Mouse (Mus musculus) embryo, embryonic 10.5 days (tissue): Measurements from ENCODE around the gene Map3k6.
A peak's percentile ranks its signal among the peaks of the same experiment; 100 is the strongest.

Experiments used
- DNase-seq: peaks from one replicate; pipeline ENCODE4 v3.0.0-alpha.2; 2015; ENCODE audit warnings: low spot score

Gene Map3k6

DNA sequence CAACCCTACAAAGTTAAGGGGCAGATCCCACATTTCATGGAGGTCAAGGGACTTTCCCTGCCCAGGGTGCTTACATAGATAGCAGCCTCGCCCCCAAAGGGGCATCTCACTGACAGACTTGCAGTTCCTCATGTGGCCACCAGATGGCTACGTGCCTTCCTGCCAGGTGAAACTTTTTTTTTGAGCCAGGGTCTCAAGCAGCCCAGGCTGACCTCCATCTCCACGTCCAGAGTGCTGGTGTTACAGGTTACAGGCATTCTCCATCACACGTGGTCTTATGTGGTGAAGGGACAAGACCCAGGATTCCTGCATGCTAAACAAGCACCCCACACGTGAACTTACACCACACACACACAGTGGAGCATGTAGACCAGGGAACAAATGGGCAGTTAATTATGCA lies 23.0 kb upstream of the Map3k6 start:
- DNase-seq, result peak; percentile 87

DNA sequence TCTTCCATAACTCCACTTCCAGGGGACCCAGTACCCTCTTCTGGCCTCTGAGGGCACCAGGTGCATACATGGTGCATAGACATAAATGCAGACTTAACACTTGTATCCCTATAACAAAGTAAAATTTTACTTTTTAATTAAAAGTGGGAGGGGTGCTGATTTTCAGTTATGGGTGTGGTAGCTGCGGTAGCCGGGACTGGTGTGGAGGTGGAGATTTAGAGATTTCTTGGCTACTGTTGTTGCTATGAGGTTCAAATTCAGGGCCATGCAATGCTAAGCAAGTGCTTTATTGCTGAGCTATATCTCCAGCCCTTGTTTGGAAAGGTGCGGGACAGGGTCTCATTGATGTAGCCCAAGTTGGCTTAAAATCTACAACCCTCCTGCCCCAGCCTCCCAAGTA lies 21.9 kb upstream of the Map3k6 start:
- DNase-seq, result no peak

DNA sequence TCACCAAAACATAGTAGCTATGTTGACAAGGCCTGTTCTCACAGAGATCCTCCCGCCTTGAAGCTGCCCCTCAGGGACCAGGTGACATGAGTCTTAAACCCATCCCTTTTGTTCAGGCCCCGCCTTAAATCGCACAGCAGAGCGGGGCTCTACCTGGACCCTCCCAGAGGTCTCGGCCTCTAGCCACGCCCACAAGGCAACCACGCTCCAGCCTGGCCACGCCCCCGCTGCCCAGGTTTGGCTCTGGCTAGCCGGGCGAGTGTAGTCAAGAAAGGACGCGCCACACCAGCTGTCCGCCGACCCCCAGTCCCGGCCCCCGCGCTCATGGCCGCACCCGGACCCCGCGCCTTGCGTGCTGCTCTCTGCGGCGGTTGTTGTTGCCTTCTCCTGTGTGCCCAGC lies 20.0 kb upstream of the Map3k6 start:
- peak; percentile 66 for DNase-seq

DNA sequence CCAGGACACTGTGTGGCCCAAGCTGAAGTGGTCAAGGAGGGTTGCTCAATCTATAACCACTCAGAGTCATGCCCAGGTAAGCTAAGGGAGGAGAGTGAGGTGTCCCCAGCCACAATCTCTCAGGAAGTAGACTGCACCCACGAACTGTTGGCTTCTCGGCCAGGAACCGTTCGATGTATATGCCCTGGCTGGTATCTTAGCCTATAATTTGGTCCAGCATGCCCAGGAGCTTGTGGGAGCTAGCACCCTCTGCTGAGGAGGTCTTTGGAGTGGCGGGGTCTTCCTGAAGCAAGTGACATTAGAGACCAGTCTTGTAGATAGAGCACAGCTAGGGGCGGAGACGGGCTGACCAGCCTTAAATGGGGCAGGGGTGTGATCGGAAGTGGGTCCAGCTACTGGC lies 18.9 kb upstream of the Map3k6 start:
- DNase-seq, result no peak

DNA sequence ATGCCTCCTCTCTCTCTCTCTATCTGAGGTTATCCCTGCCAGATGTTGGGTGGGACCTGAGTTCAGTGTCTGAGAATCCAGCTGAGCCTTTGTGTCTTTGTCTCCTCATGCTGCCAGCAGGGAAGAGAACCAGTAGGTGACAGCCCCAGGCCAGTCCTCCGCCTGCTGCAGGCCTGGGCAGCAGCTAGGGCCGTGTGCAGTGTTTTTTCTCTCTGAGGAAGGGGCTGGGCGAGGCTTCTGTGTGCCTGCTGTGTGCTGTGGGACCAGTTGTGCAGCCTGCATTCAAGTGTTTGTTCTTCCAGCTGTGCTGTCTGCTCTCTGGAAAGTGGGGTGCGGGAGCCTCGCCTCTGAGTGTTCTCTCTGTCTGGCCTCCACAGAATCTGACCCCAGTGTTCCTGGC lies 16.7 kb upstream of the Map3k6 start:
- DNase-seq, result no peak

DNA sequence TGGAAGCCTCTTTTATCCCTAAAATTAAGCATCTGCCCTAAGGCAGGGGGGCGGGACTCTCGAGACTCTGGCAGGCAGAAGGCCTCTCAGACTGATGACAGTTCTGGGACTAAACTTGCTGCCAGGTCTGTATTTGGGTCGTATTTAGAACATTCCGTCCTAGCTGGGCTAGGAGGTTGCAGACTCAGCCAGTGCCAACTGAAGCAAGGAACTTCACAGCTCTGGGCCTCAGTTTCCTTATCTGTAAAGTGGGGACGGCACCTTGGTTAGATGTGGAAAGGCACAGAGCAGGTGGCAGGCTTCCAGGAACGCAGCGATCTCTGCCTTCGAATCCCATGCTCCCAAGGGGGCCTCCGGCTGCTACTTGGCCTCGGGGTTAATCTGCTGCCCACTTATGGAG lies 14.5 kb upstream of the Map3k6 start:
- DNase-seq, result no peak

DNA sequence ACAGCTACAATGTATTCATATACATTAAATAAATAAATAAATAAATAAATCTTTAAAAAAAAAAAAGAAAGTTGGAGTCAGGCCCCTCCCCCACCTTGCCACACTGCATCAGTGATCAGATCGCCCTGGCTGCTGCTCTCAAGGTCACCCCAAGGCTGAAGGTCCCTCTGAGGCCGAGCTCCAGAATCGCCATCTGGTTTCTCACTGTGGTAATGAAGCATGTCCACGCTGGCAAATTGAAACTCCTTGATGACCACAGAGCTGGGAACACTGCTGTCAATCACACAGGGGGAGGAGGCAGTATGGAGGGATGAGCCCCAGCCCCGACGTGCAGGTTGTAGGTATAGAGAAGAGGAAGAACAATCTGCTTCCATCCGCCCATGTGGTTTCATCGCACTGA lies 13.0 kb upstream of the Map3k6 start:
- peak; percentile 55 for DNase-seq

DNA sequence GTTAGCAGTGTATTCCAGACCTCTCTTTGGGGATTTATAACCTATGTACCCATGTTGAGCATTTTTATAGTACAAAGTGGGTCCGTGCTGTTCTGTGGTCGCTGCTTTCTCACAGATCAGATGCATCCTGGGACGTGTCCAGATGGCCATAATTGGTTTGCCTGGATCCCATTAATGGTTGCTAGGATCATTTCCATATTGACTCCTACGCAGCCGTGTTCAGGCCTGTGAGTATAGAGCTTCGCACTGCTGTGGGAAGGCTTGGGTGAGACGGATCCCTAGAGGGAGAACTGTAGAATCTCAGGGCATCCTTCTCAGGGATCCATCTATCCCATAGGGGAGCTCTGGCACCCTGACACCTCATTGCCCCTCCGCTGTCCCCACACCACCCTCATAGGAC lies 11.0 kb upstream of the Map3k6 start:
- no peak for DNase-seq

DNA sequence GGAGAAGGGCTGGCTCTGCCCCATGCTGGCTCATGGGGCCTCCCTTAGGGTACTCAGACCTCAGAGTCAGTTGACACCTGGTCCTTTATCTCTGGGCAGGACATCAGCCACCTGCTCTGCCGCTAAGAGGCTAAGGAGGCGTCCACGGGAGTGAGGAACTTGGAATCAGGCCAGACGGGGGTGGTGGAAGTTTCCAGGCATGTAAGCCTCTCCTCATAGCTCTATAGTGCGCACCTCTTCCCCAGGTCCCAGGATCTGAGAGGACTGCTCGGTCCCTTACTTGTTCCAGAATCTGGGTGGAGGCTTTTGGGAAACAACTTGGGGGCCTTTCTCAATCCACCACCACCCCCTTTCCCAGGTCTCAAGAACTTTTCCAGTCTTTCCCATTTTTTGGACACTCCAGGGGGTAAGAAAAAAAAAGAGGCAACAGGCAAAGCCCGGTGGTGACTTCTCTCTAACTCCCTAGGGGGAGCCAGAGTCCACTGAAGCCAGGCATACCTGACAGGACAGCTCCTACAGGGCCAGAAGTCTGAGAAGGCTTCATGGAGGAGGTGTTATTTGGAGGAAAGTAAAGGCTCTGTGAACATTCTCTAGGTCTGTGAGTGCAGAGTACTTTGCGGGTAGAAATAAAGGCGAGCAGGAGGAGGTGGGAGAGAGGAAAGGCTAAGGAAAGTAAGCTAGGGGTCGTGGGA lies 7.2 kb upstream of the Map3k6 start:
- peak; percentile 69 for DNase-seq

DNA sequence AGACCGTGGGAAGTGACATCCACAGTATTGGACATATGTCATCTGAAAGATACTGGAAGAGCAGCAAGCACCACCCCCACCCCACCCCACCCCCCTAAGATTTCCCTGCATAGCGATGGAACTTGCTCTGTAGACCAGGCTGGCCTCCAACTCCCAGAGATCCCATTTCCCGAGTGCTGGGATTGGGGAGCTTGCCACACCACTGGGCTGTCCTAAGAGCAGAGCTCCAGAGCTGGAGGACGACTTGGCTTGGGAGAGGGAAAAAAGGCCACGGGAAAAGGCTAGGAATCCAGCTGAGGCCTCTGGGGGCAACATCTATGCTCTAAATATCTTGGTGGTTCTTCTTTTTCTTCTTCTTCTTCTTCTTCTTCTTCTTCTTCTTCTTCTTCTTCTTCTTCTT lies 5.8 kb upstream of the Map3k6 start:
- DNase-seq, result no peak

DNA sequence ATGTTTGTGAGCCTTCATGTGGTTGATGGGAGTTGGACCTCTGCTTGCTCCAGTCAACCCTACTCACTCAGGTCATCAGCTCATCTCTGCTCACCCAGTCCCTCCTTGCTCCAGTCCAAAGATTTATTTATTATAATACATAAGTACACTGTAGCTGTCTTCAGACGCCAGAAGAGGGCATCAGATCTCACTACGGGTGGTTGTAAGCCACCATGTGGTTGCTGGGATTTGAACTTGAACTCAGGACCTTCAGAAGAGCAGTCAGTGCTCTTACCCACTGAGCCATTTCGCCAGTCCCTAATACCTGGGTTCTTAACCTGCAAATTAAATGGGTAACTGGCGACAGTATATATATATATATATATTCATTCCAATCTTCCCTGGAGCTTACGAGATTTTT lies 5.2 kb upstream of the Map3k6 start:
- no peak for DNase-seq

DNA sequence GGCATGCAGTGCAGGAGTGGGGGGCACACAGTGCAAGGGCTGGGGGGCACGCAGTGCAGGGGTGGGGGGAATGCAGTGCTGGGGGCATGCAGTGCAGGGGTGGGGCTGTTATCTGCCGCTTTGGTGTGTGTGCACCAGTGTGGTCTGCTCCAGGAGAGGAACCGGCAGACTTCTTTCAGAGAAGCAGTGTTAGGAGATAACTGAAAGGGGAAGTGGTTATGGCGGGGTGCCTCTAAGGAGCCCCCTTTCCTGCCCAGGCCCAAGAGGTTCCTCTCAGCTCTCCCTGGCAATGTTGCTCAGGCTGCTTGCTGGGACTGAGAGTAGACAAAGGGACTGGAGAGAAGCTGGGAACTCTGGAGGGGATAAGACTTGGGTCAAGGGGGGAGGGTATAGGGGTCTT lies 2.7 kb upstream of the Map3k6 start:
- DNase-seq, result no peak

DNA sequence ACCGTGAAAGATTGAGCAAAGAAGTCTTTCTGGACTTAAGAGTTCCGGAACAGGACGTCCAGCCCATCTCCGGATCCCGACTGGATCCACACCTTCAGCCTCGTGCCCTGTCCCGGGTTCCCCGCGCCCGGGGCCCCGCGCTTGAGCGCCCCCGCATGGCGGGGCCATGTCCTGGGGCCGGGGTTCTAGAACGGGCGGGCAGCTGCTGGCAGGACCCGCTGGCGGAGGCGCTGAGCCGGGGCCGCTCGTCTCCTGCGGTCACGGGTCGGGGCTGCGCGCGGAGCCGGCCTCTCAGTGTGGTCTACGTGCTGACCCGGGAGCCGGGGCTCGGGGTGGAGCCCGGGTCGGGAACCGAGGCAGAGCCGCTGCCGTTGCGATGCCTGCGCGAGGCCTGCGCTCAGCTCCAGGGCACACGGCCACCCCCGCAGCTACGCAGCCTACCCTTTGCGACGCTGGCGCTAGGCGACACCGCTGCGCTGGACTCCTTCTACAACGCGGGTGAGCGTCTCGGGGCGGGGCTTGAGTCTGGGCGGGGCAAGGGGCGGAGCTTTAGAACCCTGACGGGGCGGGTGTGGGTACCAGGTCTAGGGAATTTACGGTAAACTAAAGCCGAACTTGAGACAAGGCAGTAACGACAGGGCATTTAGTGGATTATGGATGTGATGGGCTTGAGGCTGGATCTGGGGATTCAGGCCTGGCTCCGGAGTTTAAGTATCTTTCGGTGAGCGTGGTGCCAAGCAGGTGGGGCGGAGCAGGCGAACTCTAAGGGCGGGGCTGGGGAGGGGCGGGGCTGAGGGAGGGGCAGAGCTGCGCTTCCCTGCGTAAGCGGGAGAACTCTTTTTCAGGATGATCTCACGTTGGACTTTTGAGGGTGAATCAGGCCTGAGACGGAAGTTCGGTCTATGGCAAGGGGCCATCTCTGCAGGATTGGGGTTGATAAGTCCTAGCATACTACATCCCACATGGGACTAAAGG lies 603 bp downstream of the Map3k6 start:
- peak; percentile 95 for DNase-seq

DNA sequence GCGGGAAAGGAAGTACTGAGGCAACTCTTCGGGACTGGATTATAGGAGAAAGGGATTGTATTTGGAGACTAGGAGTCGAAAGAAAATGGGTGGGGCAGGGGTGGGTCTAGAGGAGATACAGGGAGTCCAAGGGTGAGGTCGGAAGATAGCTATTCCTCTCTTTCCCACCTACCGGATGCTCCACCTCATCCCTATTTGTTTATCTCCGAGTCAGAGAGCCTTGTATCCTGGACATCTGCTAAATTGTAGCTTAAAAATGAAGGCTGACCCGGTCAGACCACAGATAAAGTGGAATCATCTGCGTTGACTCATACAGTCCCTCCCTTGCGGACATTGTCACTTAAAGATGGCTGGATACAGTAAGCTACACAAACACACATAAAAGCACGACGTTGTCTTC lies 1.3 kb downstream of the Map3k6 start:
- DNase-seq, result no peak

DNA sequence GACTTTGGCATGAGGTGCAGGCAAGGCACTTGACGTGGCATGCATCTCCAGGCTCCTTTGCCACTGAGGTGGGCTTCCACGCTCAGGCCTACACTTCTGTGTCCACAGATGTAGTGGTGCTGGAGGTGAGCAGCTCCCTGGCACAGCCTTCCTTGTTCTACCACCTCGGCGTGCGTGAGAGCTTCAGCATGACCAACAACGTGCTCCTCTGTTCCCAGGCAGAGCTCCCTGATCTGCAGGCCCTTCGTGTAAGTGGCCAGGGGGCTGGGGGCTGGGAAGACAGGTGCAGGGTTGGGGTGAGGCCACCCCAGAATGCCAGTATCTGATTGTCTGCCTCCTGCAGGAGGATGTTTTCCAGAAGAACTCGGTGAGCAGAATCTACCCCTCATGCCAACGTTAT lies 2.1 kb downstream of the Map3k6 start:
- no peak for DNase-seq

DNA sequence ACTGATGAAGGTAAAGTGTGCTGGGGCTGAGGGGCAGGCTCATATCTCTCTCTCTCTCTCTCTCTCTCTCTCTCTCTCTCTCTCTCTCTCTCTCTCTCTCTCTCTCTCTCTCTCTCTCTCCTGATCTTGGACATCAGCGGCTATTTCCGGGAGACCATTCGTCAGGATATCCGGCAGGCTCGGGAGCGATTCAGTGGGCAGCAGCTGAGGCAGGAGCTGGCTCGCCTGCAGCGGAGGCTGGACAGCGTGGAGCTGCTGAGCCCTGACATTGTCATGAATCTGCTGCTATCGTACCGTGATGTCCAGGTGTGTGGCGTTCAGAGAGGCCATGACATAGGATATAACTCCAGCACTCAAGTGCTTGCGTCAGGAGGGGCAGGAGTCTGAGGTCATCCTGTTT lies 2.9 kb downstream of the Map3k6 start:
- DNase-seq, result no peak

DNA sequence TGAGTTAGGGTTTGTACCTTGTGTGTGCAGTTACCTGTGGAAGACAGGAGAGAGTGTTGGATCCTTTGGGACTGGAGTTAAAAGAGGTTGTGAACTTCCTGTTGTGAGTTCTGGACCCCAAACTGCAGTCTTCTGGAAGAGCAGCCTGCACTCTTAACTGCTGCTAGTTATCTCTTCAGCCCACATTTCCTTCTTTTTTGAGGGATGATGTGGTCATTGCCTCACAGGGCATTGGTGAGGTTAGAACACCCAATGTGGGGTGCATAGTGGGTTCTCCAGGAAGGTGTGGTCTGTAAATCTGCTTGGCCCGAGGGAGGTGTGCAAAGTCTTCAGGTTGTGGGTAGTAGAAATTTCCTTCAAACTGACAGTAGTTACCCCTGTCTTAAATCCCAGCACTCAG lies 3.7 kb downstream of the Map3k6 start:
- DNase-seq, result no peak

DNA sequence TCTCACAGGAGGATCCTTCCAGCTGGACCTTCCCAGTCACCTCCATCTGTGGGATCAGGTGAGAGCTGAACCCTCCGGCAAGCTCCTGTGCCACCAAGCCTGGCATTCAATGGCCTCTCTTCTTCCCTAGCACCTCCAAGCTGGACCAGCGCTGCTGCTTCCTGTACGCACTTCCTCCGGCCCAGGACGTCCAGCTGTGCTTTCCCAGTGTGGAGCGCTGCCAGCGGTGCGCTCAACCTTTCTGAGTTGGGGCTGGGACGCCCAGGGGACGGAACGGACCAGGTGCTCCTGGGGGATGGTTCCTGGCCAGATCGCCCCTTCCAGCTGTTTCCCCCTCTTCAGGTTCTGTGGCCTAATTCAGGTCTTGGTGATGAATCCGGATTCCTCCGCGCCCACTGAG lies 6.5 kb downstream of the Map3k6 start:
- no peak for DNase-seq

DNA sequence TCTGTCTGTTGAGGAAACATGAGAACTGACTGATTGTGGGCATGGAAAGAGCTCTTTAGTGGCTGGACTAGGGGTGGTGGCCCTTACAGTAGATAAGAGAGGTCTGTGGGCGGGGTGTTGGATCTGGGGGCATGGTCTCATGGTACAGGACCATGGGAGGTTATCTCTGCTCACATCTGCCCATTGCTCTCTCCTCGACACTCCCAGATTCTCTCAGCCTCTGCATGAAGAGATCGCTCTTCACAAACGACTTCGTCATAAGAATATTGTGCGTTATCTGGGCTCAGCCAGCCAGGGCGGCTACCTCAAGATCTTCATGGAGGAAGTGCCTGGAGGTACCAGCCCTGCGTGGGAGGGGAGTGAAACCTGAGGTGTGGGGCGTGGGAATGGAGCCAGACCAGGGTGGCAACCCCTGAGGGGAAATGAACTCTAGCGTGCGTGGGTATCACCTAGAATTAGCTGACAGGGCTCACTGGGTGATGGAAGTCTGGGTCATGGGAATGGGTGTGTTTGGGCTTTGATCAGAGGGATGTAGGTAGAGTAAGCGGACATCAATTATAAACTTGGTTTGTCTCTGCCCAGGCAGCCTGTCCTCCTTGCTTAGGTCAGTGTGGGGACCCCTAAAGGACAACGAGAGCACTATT lies 7.3 kb downstream of the Map3k6 start:
- DNase-seq, result no peak

DNA sequence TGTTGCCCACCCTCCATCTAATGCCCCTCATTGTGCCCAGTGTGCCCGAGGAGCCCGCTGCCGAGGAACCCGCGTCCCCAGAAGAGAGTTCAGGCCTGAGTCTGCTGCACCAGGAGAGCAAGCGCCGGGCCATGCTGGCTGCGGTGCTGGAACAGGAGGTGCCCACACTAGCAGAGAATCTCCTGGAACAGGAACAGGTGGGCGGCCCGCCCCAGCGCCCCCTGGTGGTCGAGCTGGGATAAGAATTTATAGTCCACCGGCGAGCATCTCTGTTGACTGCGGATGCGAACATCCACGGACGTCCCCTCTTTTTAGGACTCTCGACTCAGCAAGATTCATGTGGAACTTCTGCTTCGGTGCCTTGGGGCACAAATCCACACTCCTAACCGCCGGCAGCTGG lies 10.0 kb downstream of the Map3k6 start:
- peak; percentile 81 for DNase-seq

DNA sequence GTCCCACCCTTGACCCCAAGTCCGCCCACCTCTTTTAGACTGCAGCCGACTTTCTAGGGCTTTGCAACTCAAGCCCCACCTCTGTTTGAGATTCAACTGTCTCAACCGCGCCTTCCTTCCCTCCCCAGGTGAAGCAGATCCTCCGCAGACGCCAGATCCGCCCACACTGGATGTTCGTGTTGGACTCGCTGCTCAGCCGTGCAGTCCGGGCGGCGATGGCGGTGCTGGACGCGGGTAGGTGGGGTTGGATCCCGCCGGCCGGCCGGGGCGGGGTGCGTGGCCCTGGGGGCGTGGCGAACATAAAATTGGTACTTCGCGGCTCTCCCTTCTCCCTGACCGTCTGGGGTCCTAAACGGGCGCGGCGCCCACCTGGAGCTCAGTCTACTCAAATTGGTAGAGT lies 10.6 kb downstream of the Map3k6 start:
- DNase-seq, result peak; percentile 46

DNA sequence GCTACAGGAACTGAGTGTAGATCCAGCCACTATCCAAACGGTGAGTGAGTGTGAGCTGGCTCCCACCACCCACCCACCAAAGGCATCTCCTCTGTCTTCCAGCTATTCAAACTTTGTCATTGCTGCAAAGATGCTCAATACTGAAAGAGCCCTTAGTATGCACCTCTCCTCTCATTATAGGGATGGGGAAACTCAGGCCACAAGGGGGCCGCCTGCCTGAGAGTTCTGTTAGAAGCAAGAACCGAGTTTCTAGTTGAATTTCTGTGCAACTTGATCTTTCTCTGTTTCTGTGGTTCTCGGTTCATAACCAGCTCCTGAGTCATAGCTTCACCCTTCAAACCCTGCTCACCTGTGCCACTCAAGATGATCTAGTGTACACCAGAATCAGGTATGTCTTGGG lies 11.5 kb downstream of the Map3k6 start:
- DNase-seq, result peak; percentile 46

DNA sequence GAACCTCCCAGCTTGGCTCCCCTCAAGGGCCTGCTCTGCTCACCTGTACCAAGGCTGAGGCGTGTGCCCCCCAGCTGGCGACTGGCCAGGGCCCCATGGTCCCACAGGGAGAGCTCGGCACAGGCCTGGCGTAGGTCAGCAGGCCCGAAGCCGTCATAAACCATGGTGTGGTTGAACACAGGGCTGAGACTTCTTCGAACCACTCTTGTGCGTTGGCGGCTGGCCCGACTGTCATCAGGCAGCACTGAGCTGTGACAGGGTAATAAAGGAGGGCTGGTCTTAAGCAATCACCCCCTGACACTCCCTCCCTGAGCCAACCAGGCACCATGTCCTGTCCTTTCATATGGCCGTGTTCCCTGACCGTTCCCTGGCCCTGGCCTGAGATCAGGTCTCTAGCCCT lies 12.8 kb downstream of the Map3k6 start:
- no peak for DNase-seq
